Mouse (Mus musculus): ENCODE data around the gene Rasa2. TPM values are rescaled to one million over a fixed set of nuclear protein-coding genes. Genes with fewer than 3 reads are reported as not detected.

Gene Rasa2
- total and polyA plus RNA-seq, 3 experiments, result 9.7 to 9.8 (median 9.8) TPM

DNA sequence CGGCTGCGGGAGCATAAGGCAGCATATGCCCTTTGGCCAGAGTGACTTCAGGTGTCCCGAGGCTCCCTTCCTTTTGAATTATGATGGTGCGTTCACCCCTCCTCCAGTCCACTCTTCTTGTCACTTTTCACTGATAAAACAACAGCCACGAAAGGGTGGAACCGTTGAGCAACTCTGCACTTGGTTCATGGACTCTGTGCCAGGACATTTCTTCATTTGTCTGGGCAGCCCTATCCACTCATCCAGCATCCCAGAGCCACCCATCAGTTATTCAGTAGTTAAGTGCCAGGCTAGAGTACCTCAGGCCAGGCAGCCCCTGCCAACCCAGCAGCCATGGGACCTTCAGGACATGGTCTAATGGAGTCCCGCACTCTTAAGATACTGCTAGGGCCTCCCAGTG is 7.1 kb upstream of the Rasa2 start (continued):
- no peak for TF ChIP-seq ZKSCAN1 (IDR thresholded peaks at IDR 0.05; ENCODE audit: borderline replicate concordance, low read depth, low read length)
- no peak for TF ChIP-seq SMC3 (IDR thresholded peaks at IDR 0.05; ENCODE audit: low read depth, low read length)

DNA sequence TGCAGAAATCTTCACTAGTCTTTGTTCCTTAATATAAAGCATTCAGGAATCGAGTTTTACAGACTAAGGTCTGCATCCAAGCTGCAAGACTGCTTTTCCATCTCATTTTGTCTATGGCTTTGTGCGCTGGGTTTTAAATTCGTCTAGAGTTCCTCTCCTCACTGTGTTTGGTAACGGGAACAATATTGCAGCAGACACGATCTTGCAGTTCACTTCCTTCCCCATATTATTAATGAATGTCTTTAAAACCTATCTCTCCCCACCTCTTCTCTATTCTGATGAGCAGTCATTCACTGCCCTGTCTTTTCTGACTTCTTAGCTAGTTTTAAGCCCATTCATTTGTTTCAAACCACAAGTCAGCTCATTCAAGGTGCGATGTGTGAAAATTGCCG is 5.7 kb upstream of the Rasa2 start:
- no peak overlapping the region for H3K4me3 ChIP-seq (replicated peaks in 1 of 3; ENCODE audit: low read depth in 2 of 3, low read length in 2 of 3, poor library complexity in 1 of 3)
- H3K36me3 ChIP-seq (replicated peaks in 1 of 2; ENCODE audit: control insufficient read depth in 1 of 2, insufficient read depth in 1 of 2, low read length in 1 of 2), result no peaks in the 10 kb centered on the region
- DNase-seq (ENCODE audit: extremely low read depth), result no peak
- dilution Hi-C loops (cut with MboI; ENCODE audit: extremely low pct_ligation_motif_present, extremely low pct_unique_long_range_greater_than_20kb, low sequenced_read_pairs), result no loop called here
- no peaks in the 10 kb centered on the region for H3K79me2 ChIP-seq (replicated peaks; ENCODE audit: control insufficient read depth, extremely low read depth, insufficient read depth, poor library complexity, severe bottlenecking)
- no peak overlapping the region for H3K4me2 ChIP-seq (ENCODE audit: insufficient read depth, low read depth, poor library complexity, severe bottlenecking)
- in situ Hi-C loops (cut with MboI; ENCODE audit: low pct_ligation_motif_present, low pct_unique_long_range_greater_than_20kb, low sequenced_read_pairs), result no loop called here
- H3K9ac ChIP-seq (ENCODE audit: insufficient read depth, low read depth), result no peak overlapping the region
- H3K9me3 ChIP-seq (replicated peaks; ENCODE audit: low read length), result no peaks in the 10 kb centered on the region
- no peak overlapping the region for H3K27ac ChIP-seq (ENCODE audit: insufficient read depth, low read depth)
- peaks cover 2 to 24% of the 10 kb centered on the region in 2 experiments; a peak in 2 of 4 replicates for H3K4me1 ChIP-seq (ENCODE audit: control insufficient read depth in 1 of 2, insufficient read depth in 2 of 2)
- H3K27me3 ChIP-seq (replicated peaks), result peaks cover 2% of the 10 kb centered on the region
- TF ChIP-seq NELFE (IDR thresholded peaks at IDR 0.05; ENCODE audit: low read depth, low read length) (no peak), MAX (IDR thresholded peaks at IDR 0.05; ENCODE audit: low read length) (no peak), USF1 (IDR thresholded peaks at IDR 0.05; ENCODE audit: low read depth, low read length) (no peak), USF2 (conservative IDR thresholded peaks at IDR 0.05; ENCODE audit: low read depth, low read length) (no peak), CHD1 (IDR thresholded peaks at IDR 0.05; ENCODE audit: low read depth, low read length) (no peak), NRF1 (IDR thresholded peaks at IDR 0.05; ENCODE audit: low read depth, low read length) (no peak)

DNA sequence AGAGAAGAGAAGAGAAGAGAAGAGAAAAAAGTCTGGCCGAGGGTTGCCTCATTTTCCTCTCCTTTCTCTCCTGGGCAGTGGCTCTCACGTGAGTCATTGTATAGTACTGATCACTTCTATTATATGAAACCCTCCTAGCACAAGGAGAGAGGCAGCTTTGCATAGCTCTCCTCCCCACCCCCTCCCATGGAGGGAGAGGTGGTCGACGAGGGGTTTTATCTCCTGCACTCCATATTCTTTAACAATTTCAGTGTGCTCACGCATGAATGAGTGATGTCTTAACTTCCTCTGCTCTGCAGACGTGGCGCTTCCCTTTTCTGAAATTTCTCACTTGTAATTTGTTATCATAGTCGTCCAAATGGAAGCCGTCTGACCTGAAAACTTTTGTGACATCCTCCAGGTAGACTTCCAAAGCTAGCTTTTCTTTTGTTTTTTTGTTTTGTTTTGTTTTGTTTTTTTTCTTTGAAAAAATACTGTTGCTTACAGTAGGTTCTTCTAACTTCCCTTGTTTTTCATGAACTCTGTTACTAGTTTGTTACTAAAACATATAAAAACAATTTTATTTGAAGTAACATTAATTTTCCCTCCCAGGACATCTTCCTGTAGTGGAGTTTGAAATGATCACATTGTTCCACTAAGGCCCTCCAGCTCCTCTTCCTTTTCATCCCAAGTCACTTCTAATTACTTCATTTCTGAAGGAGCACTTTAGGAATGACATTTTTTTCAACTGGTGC is 5.2 kb upstream of the Rasa2 start:
- H3K79me2 ChIP-seq (replicated peaks; ENCODE audit: control insufficient read depth, extremely low read depth, insufficient read depth, poor library complexity, severe bottlenecking), result no peaks in the 10 kb centered on the region
- H3K27ac ChIP-seq (ENCODE audit: insufficient read depth, low read depth), result no peak overlapping the region
- no peaks in the 10 kb centered on the region for H3K36me3 ChIP-seq (replicated peaks in 1 of 2; ENCODE audit: control insufficient read depth in 1 of 2, insufficient read depth in 1 of 2, low read length in 1 of 2)
- dilution Hi-C loops (cut with MboI; ENCODE audit: extremely low pct_ligation_motif_present, extremely low pct_unique_long_range_greater_than_20kb, low sequenced_read_pairs), result no loop called here
- peaks cover 2% of the 10 kb centered on the region for H3K27me3 ChIP-seq (replicated peaks)
- peaks cover 2 to 30% of the 10 kb centered on the region in 2 experiments; a peak in 2 of 4 replicates for H3K4me1 ChIP-seq (ENCODE audit: control insufficient read depth in 1 of 2, insufficient read depth in 2 of 2)
- peak overlapping the region; percentile 71 for H3K4me2 ChIP-seq (ENCODE audit: insufficient read depth, low read depth, poor library complexity, severe bottlenecking)
- in situ Hi-C loops (cut with MboI; ENCODE audit: low pct_ligation_motif_present, low pct_unique_long_range_greater_than_20kb, low sequenced_read_pairs), result no loop called here
- TF ChIP-seq ZC3H11A (IDR thresholded peaks at IDR 0.05; ENCODE audit: low read depth, low read length) (no peak), BHLHE40 (IDR thresholded peaks at IDR 0.05; ENCODE audit: low read depth, low read length) (peak; percentile 81), EP300 (IDR thresholded peaks at IDR 0.05; ENCODE audit: low read length) (peak; percentile 36)
- H3K9me3 ChIP-seq (replicated peaks; ENCODE audit: low read length), result no peaks in the 10 kb centered on the region
- DNase-seq (ENCODE audit: extremely low read depth), result no peak
- no peak overlapping the region for H3K9ac ChIP-seq (ENCODE audit: insufficient read depth, low read depth)
- H3K4me3 ChIP-seq (replicated peaks in 1 of 3; ENCODE audit: low read depth in 2 of 3, low read length in 2 of 3, poor library complexity in 1 of 3), result no peak overlapping the region

DNA sequence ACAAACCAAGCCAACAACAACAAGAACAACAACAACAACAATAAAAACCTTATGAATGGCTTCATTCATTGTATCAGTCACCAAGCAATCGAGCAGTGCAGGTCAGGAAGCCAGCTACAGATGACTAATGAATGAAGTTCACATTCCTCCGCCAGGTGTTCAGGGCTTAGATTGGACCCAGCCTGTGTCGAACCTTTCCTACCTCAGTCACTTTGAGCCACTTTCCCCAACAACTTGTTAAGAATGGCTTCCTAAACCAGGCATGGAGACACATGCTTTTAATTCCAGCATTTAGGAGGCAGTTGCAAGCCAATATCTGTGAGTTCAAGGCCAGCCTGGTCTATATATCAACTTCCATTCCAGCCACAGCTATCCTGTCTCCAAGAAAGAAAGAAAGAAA is 4.5 kb upstream of the Rasa2 start:
- Histone ChIP-seq H3K79me2 (replicated peaks; ENCODE audit: control insufficient read depth, extremely low read depth, insufficient read depth, poor library complexity, severe bottlenecking) (no peaks in the 10 kb centered on the region), H3K4me3 (replicated peaks in 1 of 3; ENCODE audit: low read depth in 2 of 3, low read length in 2 of 3, poor library complexity in 1 of 3) (no peak overlapping the region), H3K27ac (ENCODE audit: insufficient read depth, low read depth) (no peak overlapping the region), H3K36me3 (replicated peaks in 1 of 2; ENCODE audit: control insufficient read depth in 1 of 2, insufficient read depth in 1 of 2, low read length in 1 of 2) (no peaks in the 10 kb centered on the region), H3K27me3 (replicated peaks) (peaks cover 2% of the 10 kb centered on the region), H3K4me2 (ENCODE audit: insufficient read depth, low read depth, poor library complexity, severe bottlenecking) (no peak overlapping the region), H3K9ac (ENCODE audit: insufficient read depth, low read depth) (no peak overlapping the region), H3K4me1 (ENCODE audit: control insufficient read depth in 1 of 2, insufficient read depth in 2 of 2) (peaks cover 2 to 31% of the 10 kb centered on the region in 2 experiments; a peak in 2 of 4 replicates), H3K9me3 (replicated peaks; ENCODE audit: low read length) (no peaks in the 10 kb centered on the region)
- no peak for DNase-seq (ENCODE audit: extremely low read depth)
- dilution Hi-C loops (cut with MboI; ENCODE audit: extremely low pct_ligation_motif_present, extremely low pct_unique_long_range_greater_than_20kb, low sequenced_read_pairs), result no loop called here
- in situ Hi-C loops (cut with MboI; ENCODE audit: low pct_ligation_motif_present, low pct_unique_long_range_greater_than_20kb, low sequenced_read_pairs), result no loop called here
- no peak for TF ChIP-seq GABPA (IDR thresholded peaks at IDR 0.05; ENCODE audit: insufficient replicate concordance, low read depth, low read length)
- TF ChIP-seq JUN (IDR thresholded peaks at IDR 0.05; ENCODE audit: insufficient read depth, low read depth, low read length), result no peak
- no peak for TF ChIP-seq EP300 (IDR thresholded peaks at IDR 0.05; ENCODE audit: low read length)
- TF ChIP-seq SMC3 (IDR thresholded peaks at IDR 0.05; ENCODE audit: low read depth, low read length), result no peak
- TF ChIP-seq MXI1 (IDR thresholded peaks at IDR 0.05; ENCODE audit: low read depth, low read length), result no peak
- TF ChIP-seq E2F4 (IDR thresholded peaks at IDR 0.05; ENCODE audit: insufficient replicate concordance, low read depth, low read length), result no peak
- TF ChIP-seq HCFC1 (IDR thresholded peaks at IDR 0.05; ENCODE audit: low read depth, low read length), result no peak
- no peak for TF ChIP-seq RCOR1 (conservative IDR thresholded peaks at IDR 0.05; ENCODE audit: low read depth, low read length)
- no peak for TF ChIP-seq ETS1 (conservative IDR thresholded peaks at IDR 0.05; ENCODE audit: low read depth, low read length)
- TF ChIP-seq POLR2AphosphoS2 (IDR thresholded peaks at IDR 0.05; ENCODE audit: low read depth, low read length), result no peak
- no peak for TF ChIP-seq PAX5 (IDR thresholded peaks at IDR 0.05; ENCODE audit: low read length)
- no peak for TF ChIP-seq CHD1 (IDR thresholded peaks at IDR 0.05; ENCODE audit: low read depth, low read length)
- no peak for TF ChIP-seq CTCF (conservative IDR thresholded peaks at IDR 0.05 in 1 of 2, IDR thresholded peaks at IDR 0.05 in 1 of 2; ENCODE audit: low read depth in 2 of 2, low read length in 2 of 2)
